Mouse (Mus musculus): ENCODE results near the gene Wwox. TPM values are rescaled to one million over a fixed set of nuclear protein-coding genes. Genes with fewer than 3 reads are reported as not detected.
A peak's percentile ranks its signal among the peaks of the same experiment; 100 is the strongest.

The Wwox gene
- polyA plus RNA-seq, 1 experiment from 2014 or later: 11.0 TPM

DNA sequence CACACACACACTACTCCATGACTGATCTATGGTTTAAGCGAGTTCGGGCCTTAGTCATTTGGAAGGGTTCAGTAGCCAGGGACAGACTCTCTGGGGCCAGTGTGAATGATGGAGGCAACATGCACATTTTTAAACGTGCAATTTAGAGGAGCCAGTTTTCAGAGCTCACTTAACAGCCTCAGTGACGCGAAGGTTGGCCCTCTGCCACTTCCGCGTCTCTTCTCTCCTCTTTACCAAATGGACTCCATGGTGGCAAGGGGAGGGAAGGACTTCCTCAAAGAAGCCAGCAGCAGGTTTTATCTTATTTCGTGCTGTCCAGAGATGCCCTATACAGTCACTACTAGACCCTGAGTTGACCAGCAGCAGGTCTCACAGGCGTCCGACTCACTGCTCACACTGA lies 547.5 kb downstream of the Wwox start:
- Histone ChIP-seq H3K9ac (ENCODE audit: low read length) (no peak overlapping the region), H3K36me3 (ENCODE audit: control insufficient read depth, insufficient read depth, low read length) (no peaks in the 10 kb centered on the region), H3K27ac (ENCODE audit: low read depth, low read length) (no peak overlapping the region), H3K27me3 (ENCODE audit: control insufficient read depth, insufficient read depth, low read length) (no peaks in the 10 kb centered on the region; the same call in 1 of the 2 replicates), H3K4me3 (ENCODE audit: low read depth, low read length) (no peak overlapping the region), H3K4me2 (ENCODE audit: low read depth) (no peak overlapping the region), H3K4me1 (ENCODE audit: control insufficient read depth, insufficient read depth, low read length) (peaks cover 5% of the 10 kb centered on the region; the same call in 1 of the 2 replicates), H3K9me3 (ENCODE audit: control insufficient read depth, low read length) (no peaks in the 10 kb centered on the region)
- WGBS: 92% methylated on average over 10 of the region's 10 CpGs
- ATAC-seq (ENCODE audit: insufficient read depth, low FRiP score, low TSS enrichment): no peak
- DNase-seq (ENCODE audit: low spot score): no peak

DNA sequence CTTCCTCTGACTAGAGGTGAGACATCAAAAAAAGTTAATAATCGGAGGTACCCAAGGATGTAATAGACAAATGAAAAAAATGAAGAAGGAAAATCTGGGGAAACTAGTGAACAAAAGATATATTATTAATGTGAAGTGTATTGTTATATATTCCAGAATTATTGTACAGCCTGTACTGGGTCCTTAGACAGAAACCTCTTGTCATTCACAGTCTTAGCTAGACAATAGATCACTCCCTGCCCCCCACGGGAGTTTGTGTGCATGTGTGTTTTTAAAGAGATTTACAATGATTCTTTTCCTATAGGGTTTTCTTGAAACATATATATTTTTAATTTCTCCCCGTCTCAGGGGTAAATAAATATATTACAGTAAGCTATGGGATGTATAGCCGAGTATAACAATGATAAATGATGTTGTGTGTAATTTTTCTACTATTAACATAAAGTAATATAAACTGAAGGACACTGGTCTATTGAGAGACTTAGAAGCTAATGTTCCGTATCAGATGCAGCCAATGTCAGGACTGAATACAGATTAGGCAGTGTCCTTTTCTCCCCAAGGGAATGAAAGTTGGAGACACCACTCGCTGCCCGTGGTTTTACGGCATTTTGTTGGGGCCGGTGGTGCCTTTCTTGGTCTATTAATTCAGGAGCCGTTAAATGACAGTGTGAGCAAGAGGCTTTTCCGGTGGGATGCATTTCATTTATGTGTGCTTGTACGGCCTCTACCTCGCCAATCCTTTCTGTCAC lies 551.6 kb downstream of the Wwox start:
- no peaks in the 10 kb centered on the region for H3K36me3 ChIP-seq (ENCODE audit: control insufficient read depth, insufficient read depth, low read length)
- DNase-seq (ENCODE audit: low spot score) (peak; percentile 69), ATAC-seq (ENCODE audit: insufficient read depth, low FRiP score, low TSS enrichment) (peak; percentile 85)
- H3K9me3 ChIP-seq (ENCODE audit: control insufficient read depth, low read length): no peaks in the 10 kb centered on the region
- H3K4me3 ChIP-seq (ENCODE audit: low read depth, low read length): no peak overlapping the region
- no peak overlapping the region for H3K9ac ChIP-seq (ENCODE audit: low read length)
- H3K4me1 ChIP-seq (ENCODE audit: control insufficient read depth, insufficient read depth, low read length): peaks cover 5% of the 10 kb centered on the region; the same call in 1 of the 2 replicates
- no peaks in the 10 kb centered on the region; the same call in 1 of the 2 replicates for H3K27me3 ChIP-seq (ENCODE audit: control insufficient read depth, insufficient read depth, low read length)
- H3K4me2 ChIP-seq (ENCODE audit: low read depth): no peak overlapping the region
- no peak overlapping the region for H3K27ac ChIP-seq (ENCODE audit: low read depth, low read length)
- 39% methylated on average over 13 of the region's 13 CpGs for WGBS

GRCm38 (mm10) chr8:115000736-115001135 lies 561.3 kb downstream of the Wwox start:
- Histone ChIP-seq H3K36me3 (ENCODE audit: control insufficient read depth, insufficient read depth, low read length) (no peaks in the 10 kb centered on the region), H3K9ac (ENCODE audit: low read length) (no peak overlapping the region), H3K4me2 (ENCODE audit: low read depth) (no peak overlapping the region), H3K4me3 (ENCODE audit: low read depth, low read length) (no peak overlapping the region), H3K27me3 (ENCODE audit: control insufficient read depth, insufficient read depth, low read length) (no peaks in the 10 kb centered on the region), H3K9me3 (ENCODE audit: control insufficient read depth, low read length) (no peaks in the 10 kb centered on the region), H3K27ac (ENCODE audit: low read depth, low read length) (no peak overlapping the region), H3K4me1 (ENCODE audit: control insufficient read depth, insufficient read depth, low read length) (no peaks in the 10 kb centered on the region)
- DNase-seq (ENCODE audit: low spot score): no peak
- ATAC-seq (ENCODE audit: insufficient read depth, low FRiP score, low TSS enrichment): no peak
- WGBS: 83% methylated on average over 11 of the region's 11 CpGs

DNA sequence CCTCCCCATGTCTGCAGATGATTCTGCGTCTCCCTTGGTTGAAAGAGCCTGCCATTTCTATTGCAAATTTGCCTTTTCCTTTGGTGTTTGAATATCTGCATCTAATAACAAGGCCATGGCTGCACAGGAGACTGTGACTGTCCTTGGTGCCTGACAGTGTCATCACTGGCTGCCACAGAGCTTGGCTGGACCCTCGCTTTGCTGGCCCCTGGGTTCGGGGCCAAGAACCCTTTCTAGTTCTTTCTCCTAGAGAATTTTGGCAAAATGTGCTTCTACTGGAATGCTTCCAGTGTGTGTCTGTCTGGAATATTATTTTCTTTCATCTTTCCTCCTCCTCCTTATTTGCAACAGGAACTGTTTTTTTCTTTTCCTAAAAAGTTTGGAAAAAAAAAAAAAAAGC lies 565.6 kb downstream of the Wwox start:
- Histone ChIP-seq H3K9ac (ENCODE audit: low read length) (no peak overlapping the region), H3K9me3 (ENCODE audit: control insufficient read depth, low read length) (no peaks in the 10 kb centered on the region), H3K4me1 (ENCODE audit: control insufficient read depth, insufficient read depth, low read length) (peaks cover 5% of the 10 kb centered on the region), H3K27me3 (ENCODE audit: control insufficient read depth, insufficient read depth, low read length) (no peaks in the 10 kb centered on the region), H3K27ac (ENCODE audit: low read depth, low read length) (no peak overlapping the region), H3K4me2 (ENCODE audit: low read depth) (no peak overlapping the region), H3K36me3 (ENCODE audit: control insufficient read depth, insufficient read depth, low read length) (no peaks in the 10 kb centered on the region), H3K4me3 (ENCODE audit: low read depth, low read length) (no peak overlapping the region)
- ATAC-seq (ENCODE audit: insufficient read depth, low FRiP score, low TSS enrichment) (no peak), DNase-seq (ENCODE audit: low spot score) (no peak)
- 90% methylated on average over 3 of the region's 3 CpGs for WGBS

DNA sequence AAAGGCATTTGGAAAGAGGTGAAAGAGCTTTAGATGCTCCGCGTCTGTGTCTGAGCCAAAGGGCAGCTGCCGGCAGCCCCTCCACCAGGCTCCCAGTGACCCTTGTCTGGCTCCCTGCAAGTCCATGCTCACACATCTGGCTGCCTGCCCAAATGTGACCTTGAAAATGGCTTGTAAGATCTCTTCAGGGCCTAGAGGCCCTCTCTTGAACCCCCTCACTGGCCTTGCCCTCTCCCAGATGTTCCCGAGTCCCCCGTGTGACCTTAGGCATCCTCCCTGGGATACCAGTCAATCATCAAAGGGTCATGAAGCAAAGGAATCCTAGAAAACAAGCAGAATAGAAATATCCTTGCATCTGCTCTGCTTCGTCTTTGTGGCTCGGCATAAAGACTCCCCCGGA lies 567.1 kb downstream of the Wwox start:
- H3K4me1 ChIP-seq (ENCODE audit: control insufficient read depth, insufficient read depth, low read length): peaks cover 12% of the 10 kb centered on the region
- peak; percentile 40 for DNase-seq (ENCODE audit: low spot score)
- H3K27ac ChIP-seq (ENCODE audit: low read depth, low read length): no peak overlapping the region
- H3K4me2 ChIP-seq (ENCODE audit: low read depth): no peak overlapping the region
- no peaks in the 10 kb centered on the region for H3K27me3 ChIP-seq (ENCODE audit: control insufficient read depth, insufficient read depth, low read length)
- no peaks in the 10 kb centered on the region for H3K9me3 ChIP-seq (ENCODE audit: control insufficient read depth, low read length)
- no peak overlapping the region for H3K4me3 ChIP-seq (ENCODE audit: low read depth, low read length)
- 25% methylated on average over 8 of the region's 8 CpGs for WGBS
- H3K9ac ChIP-seq (ENCODE audit: low read length): no peak overlapping the region
- no peak for ATAC-seq (ENCODE audit: insufficient read depth, low FRiP score, low TSS enrichment)
- no peaks in the 10 kb centered on the region for H3K36me3 ChIP-seq (ENCODE audit: control insufficient read depth, insufficient read depth, low read length)

- no peak overlapping the region for H3K9ac ChIP-seq (ENCODE audit: low read length)
- no peaks in the 10 kb centered on the region for H3K9me3 ChIP-seq (ENCODE audit: control insufficient read depth, low read length)
- no peak for DNase-seq (ENCODE audit: low spot score)
- no peak overlapping the region for H3K4me2 ChIP-seq (ENCODE audit: low read depth)
- no peak overlapping the region for H3K27ac ChIP-seq (ENCODE audit: low read depth, low read length)
- 70% methylated on average over 7 of the region's 7 CpGs for whole genome bisulfite sequencing
- H3K4me3 ChIP-seq (ENCODE audit: low read depth, low read length): no peak overlapping the region
- no peaks in the 10 kb centered on the region for H3K27me3 ChIP-seq (ENCODE audit: control insufficient read depth, insufficient read depth, low read length)
- no peak for ATAC-seq (ENCODE audit: insufficient read depth, low FRiP score, low TSS enrichment)
- peaks cover 12% of the 10 kb centered on the region for H3K4me1 ChIP-seq (ENCODE audit: control insufficient read depth, insufficient read depth, low read length)
- no peaks in the 10 kb centered on the region for H3K36me3 ChIP-seq (ENCODE audit: control insufficient read depth, insufficient read depth, low read length)
These were observed 567.8 kb downstream of the Wwox start for GRCm38 (mm10) chr8:115007280-115007679.

- no peak for DNase-seq (ENCODE audit: low spot score)
These were observed 569.5 kb downstream of the Wwox start for GRCm38 (mm10) chr8:115008624-115009620.

DNA sequence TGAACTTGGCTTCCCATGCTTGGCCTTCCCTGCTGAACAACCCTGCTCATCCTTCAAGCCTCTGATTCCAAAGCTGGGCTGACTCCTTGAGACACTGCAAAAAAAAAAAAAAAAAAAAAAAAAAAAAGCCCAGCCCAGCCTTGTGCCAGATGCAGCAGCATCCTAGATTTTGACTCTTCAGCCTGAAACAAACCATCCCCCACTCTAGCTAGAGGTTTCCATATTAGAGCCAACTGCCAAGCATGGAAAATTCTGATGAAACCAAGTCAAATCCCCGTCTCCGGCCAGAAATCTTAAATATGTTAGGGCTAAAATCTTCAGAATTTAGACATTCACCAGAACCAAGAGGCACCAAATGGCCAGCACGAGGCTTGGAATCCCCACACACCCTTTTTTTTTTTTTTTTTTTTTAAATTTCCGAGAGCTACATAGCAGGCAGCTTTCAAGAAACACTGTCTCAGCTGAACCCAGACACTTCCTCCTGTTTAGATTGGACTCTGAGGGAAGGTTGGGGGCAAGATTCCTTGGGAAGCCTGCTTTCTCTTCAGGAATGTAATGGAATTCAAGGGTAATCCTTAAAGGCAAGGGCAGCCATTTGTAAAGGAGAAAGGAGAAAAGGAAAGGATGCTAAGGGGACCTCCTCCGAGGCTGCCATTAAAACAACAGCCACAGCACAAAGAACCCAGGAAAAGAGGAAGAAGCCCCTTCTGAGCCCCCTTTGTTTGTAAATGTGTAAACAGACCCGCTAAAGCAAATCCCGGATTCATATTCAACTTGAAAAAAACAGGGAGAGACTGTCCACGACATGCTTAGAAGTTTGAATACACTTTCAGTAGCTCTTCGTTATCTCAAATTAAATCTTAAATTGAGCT lies 570.7 kb downstream of the Wwox start:
- Histone ChIP-seq H3K4me3 (ENCODE audit: low read depth, low read length) (no peak overlapping the region), H3K4me1 (ENCODE audit: control insufficient read depth, insufficient read depth, low read length) (peaks cover 12% of the 10 kb centered on the region), H3K27ac (ENCODE audit: low read depth, low read length) (no peak overlapping the region), H3K4me2 (ENCODE audit: low read depth) (peak overlapping the region; percentile 14), H3K9me3 (ENCODE audit: control insufficient read depth, low read length) (no peaks in the 10 kb centered on the region), H3K27me3 (ENCODE audit: control insufficient read depth, insufficient read depth, low read length) (no peaks in the 10 kb centered on the region), H3K36me3 (ENCODE audit: control insufficient read depth, insufficient read depth, low read length) (no peaks in the 10 kb centered on the region), H3K9ac (ENCODE audit: low read length) (no peak overlapping the region; the same call in 1 of the 2 replicates)
- ATAC-seq (ENCODE audit: insufficient read depth, low FRiP score, low TSS enrichment) (no peak), DNase-seq (ENCODE audit: low spot score) (no peak)
- 27% methylated on average over 9 of the region's 9 CpGs for WGBS

More at GRCm38 (mm10) chr8:115008624-115009620, 569.5 kb downstream of the Wwox start:
- ATAC-seq (ENCODE audit: insufficient read depth, low FRiP score, low TSS enrichment): no peak
- no peaks in the 10 kb centered on the region for H3K9me3 ChIP-seq (ENCODE audit: control insufficient read depth, low read length)
- H3K27ac ChIP-seq (ENCODE audit: low read depth, low read length): no peak overlapping the region
- no peak overlapping the region for H3K4me2 ChIP-seq (ENCODE audit: low read depth)
- H3K9ac ChIP-seq (ENCODE audit: low read length): no peak overlapping the region
- H3K36me3 ChIP-seq (ENCODE audit: control insufficient read depth, insufficient read depth, low read length): no peaks in the 10 kb centered on the region
- H3K4me3 ChIP-seq (ENCODE audit: low read depth, low read length): no peak overlapping the region
- H3K4me1 ChIP-seq (ENCODE audit: control insufficient read depth, insufficient read depth, low read length): peaks cover 12% of the 10 kb centered on the region
- H3K27me3 ChIP-seq (ENCODE audit: control insufficient read depth, insufficient read depth, low read length): no peaks in the 10 kb centered on the region
- 90% methylated on average over 9 of the region's 9 CpGs for WGBS
